Mouse (Mus musculus) hindbrain, embryonic 13.5 days (tissue): Measurements from ENCODE around the gene Mstn. TPM values are rescaled to one million over a fixed set of nuclear protein-coding genes. Genes with fewer than 3 reads are reported as not detected.

Experiments
- polyA plus RNA-seq: library from polyadenylated mRNA; unstranded; fragments of >200 nt; fragmentation: Nextera tagmentation; extraction: Ambion mirVana; gene quantifications from 2 replicates; pipeline ENCODE4 v1.2.1, GENCODE M21; 2015

Mstn gene
- polyA plus RNA-seq, 1 experiment from 2014 or later, result 0.75 TPM

Other genes with a start within 250 kb of the Mstn start
- 23.9 and 30.7 TPM in 2 replicates for gene Inpp1, start 244.0 kb upstream of the Mstn start, polyA plus RNA-seq
- 34.1 and 35.9 TPM in 2 replicates for gene Hibch, start 216.7 kb upstream of the Mstn start, polyA plus RNA-seq
- 2.4 and 3.1 TPM in 2 replicates for gene 1700019D03Rik, start 41.5 kb upstream of the Mstn start, polyA plus RNA-seq
- gene 1700019A02Rik, start 126.0 kb downstream of the Mstn start, polyA plus RNA-seq, result not detected in 2 replicates
- 11.1 and 12.2 TPM in 2 replicates for gene Pms1, start 235.4 kb downstream of the Mstn start, polyA plus RNA-seq
- 61.0 and 61.6 TPM in 2 replicates for gene Ormdl1, start 235.5 kb downstream of the Mstn start, polyA plus RNA-seq
- gene Gm28778, start 235.5 kb downstream of the Mstn start, polyA plus RNA-seq, result not detected in 2 replicates